Mouse (Mus musculus) left cerebral cortex, adult 11 months (tissue): ENCODE measurements around the gene Ubr3.

Experiments
- DNase-seq: peaks from one replicate; pipeline ENCODE4 v3.0.0; 2022; ENCODE audit warnings: low spot score

The Ubr3 gene

DNA sequence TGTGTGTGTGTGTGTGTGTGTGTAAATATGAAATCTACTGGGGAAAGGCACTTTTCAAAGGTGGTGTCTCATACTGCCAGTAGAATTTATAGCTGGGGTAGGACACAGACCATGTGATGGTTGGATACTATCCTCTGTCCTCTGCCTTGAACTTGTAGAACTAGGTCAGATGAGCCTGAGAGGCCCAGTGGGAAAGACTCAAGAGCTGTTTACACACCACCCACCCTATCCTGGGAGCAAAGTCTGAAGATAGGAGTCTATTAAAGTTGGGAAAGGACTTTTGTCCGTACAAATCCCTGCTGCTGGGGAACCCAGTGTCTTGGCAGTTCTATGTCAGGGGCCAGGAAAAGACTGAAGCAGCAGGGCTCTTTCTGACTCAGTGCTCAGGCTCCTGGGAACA, 138.3 kb downstream of the Ubr3 start:
- DNase-seq: no peak

DNA sequence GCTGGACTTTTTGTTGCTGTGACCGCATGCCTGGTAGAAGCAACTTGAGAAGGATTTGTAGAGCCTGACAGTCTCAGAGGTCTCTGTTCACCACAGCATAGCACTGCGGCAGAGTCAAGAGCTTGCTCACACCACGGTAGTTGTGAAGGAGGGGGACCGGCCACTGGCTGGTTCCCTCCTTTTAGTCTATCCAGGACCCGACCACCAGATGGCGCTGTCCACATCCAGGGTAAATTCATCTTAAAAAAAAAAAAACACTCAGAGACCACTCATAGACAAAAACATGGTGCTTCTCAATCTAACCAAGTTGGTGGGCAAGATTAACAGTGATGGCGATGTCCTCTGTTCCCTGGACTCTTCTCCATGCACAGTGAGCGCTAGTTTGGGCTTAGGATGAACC, 140.2 kb downstream of the Ubr3 start:
- no peak for DNase-seq

DNA sequence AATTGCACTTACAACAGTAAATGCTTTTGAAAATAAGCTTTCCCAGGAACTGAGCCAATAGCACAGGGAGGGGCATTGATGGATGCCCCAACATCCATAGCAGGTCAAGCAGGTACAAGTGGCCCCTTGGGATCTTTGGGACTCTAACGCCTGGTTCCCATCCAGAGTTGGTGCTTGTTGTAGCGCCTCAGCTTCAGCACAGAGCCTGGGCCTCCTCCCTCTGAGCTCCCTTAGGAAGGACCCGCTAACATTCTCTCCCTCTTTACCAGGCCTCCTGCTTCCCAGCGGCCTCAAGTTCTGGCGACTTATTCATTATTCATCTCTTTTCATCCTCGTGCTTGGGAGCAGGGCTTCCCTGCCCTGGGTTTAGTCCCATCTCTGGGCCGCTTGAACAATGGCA, 141.7 kb downstream of the Ubr3 start, which contains the start of gene Myo3b:
Gene Myo3b, plus strand, starts transcription at position 375 of the 400 bp plus-strand sequence.
- DNase-seq: no peak

DNA sequence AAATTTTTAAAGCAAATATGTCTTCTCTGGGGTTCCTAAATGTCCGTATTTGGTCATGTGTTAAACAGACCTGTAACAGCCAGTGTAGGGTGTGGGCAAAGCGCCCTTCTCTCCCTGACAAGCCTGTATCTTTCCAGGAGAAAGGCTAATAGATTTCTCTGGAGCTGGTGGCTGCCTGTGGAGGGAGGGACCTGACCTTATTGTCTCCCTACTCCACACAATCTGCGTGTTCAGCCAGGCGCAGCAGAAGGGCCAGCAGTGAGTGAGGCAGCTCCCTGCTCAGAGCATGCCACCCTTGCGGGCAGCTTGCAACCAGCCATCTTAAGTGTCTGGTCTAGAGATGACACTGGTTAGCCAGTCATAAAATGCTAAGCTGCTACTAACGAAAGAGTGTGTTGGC, 147.4 kb downstream of the Ubr3 start:
- no peak for DNase-seq

DNA sequence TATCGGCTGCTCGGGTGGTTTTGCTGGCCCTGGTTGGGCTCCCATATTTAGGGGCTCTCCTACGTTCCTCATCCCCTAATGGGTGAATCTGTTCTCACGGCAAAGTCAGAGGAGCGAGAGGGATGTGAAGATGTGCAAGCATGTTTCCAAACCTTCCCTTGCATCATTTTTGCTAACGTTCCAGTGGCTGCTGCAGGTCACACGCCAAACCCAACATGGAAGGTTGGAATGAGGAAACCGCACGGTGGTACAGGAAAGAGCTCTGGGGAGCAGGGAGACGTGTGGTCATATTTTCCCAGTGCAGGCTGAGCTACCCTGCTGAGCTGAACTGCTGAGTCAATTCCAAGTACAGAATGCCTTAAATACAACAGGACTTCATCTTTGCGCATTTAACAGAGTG, 150.8 kb downstream of the Ubr3 start:
- DNase-seq: no peak

DNA sequence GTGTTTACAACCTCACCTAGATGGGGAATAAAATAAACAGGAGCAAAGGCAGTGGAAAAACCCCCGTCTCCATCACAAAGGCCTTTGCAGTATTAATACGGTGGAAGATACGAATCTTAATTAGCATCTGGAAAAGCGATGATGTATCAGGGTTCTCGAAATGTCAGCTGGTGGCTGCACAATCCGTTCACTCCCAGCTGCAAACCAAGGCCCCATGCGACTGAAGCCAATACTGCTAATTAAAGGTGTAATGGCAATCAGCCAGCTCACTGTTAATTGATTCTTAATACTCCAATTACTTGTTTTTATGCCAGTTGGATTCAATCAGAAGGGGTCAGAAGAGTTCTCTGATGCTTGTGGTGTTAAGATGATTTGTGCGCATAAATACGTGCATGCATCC, 156.8 kb downstream of the Ubr3 start:
- no peak for DNase-seq

DNA sequence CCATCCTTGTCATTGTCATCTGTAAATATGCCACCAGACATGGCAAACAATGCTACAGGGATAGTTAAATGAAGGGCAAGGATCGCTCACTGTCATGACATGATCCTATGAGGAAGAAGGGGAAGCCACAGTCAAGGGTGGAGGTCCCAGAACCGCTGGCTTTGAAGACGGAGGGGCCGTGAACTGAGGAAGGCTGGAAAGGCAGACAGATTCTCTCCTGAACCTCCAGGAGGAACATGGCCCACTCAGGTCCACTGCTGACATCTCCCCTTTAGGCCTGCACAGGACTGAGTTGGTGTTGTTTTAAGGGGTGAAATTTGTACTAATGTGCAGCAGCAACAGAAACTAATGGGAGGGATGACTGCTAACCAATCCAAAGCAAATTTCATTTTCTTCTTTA, 161.2 kb downstream of the Ubr3 start:
- DNase-seq: no peak

DNA sequence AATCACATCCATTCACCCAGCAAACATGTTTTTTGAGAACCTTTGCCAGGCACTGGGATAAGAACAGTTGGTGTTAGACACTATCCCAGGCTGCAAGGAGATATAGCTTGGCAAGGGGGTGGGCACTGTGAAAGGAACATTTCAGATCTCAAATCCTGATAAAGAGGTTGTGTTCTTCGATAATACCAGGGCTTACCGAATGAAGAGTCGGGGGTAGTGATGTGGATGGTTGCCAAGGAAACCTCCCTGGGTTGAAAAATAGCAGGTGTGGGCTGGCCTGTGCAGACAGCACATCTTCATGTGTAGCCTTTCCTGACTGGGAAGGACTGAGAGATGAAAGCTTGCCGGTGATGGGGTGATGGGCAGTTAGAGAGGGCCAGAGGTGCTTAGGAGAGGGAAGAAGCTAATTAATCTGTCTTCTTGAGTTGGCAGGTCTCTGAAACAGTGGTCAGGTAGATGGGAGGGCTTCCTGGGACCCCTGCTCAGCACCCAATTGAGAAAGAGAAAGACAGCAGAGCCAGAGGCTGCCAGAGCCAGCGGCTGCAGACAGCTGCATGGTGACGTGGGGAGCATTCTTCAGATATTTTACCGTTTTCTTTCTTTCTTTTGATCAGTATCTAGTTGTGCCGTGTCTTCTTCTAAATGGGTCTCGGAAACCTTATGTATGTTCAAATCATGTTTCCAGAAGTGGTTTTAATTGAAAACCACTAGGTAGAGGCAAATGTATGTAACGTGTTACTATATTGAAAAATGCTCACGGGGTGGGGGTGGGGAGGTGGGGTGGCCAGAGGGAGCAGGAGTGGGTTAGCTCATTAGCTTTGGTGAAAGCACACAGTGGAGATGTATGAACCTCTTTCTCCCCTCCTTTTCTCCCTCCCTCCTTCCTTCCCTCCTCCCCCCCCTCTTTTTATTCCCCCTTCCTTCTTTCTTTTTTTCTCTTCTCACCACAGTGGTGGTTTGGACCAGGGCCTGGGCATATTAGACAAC, 163.6 kb downstream of the Ubr3 start:
- peak; percentile 40 for DNase-seq

DNA sequence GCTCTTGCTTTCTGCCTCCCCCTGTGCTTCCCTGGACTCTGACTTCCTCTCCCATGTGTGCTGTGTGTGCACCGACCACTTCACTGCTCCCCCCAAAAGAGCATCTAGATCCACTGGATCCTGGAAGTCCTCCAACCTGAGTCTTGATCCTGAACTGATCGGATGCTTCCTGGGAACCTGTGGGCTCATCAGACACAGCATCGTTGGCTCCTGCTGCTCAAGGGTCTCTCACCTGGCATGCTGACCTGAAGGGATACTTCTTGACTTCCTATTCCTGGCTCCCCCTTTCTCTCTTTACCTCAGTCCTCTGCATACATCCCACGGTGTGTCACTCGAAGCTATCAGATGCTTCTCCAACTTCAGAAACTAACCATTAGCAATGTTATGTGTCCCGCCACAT, 168.1 kb downstream of the Ubr3 start:
- no peak for DNase-seq

DNA sequence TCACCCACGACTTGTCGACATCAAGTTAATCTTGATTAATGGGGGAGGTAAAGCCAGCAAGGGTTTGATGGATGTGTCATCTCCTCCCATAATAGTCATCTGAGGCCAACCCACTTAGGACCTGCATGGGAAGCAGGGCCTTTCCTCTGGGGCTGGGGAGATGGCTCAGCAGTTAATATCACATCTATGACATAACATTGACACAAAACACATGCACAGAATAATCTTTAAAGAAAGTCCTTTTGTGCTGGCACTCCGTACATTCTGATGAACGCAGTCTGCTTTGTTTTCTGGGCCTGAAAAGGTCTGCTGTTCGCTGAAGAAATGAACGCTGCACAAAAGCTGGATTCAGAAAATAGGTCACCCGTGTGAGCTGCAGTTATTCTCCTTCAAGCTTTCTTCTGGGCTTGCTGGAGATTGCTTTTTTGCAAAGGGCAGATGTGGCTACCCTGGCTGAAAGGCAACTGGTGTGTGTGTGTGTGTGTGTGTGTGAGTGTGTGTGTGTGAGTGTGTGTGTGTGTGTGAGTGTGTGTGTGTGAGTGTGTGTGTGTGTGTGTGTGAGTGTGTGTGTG, 168.8 kb downstream of the Ubr3 start:
- DNase-seq: no peak

DNA sequence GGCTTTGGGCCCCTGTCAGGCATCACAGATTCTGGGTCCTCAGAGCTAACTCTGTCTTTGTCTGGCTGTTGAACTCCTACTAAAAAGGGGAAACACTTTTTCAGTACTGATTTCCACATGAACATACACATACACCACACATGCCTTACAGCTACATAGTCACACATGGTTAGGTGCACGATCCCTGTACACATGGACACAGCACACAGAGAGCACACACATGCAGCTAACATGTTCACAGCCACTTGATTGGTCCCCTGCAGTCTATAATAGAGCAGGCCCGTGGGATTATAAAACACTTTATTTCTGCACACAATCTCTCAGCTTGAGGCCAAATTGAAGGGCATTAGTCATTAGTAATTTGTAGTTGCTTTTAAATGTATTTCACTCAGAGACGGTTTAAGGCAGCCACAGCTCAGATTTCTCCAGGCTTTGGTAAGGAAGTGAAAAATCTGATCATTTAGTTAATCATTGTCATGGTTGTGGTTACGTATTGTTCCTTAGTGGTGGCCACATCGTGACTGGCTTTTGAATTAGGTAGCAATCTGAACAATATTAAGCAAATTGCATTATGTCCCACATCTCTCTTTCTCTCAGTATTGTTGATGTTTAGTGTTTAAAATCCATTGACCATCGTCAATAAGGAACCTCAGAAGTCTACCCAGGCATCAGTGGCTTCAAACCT, 169.4 kb downstream of the Ubr3 start:
- DNase-seq: no peak

DNA sequence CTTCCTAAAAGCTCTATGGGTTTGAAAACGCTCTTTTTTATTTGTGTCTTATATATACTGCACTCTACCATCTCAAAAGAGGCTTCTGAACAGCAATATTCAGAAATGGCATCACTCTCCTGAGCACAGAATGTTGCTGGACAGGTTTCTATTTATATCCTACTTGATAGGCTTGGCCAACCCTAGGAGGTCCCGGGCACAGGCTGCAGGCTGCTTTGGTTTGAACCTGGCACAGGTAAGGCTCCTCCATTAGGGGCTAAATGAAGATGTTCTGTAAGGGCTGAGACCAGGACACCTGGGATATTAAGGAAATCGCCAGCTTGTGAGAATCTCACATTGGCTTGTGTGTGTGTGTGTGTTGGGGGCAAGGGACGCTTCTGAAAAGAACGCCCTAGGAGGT, 172.8 kb downstream of the Ubr3 start:
- DNase-seq: no peak
